Mouse (Mus musculus): ENCODE data around the gene Brd4.

DNA sequence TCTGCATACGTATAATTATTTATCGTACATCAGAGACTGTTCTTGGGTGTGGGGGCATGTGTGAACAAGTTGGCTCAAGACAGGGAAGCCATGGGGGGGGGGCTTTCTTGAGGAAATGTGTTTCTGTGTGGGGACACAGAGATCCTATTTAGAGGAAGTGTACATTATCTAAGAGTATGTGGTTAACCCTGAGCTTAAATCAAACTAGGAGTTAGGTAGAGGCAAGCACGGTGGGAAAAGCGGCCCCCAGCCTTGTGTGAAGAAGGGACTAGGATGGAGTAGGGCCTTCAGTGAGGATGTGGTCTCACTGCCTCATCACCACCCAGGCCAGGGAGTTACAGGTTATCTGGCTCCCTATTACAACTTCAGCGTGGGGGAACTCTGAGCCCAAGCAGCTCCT lies 88.8 kb downstream of the Brd4 start:
- TF ChIP-seq CTCF (IDR thresholded peaks at IDR 0.05; ENCODE audit: borderline replicate concordance, control insufficient read depth, extremely low read depth, insufficient read depth, low read length, poor library complexity) (no peak), POLR2A (IDR thresholded peaks at IDR 0.05; ENCODE audit: control insufficient read depth, extremely low read depth, insufficient read depth, low read length, poor library complexity) (no peak)
